Mouse (Mus musculus): ENCODE data around the gene Gimap8. TPM values are rescaled to one million over a fixed set of nuclear protein-coding genes. Genes with fewer than 3 reads are reported as not detected.

Gimap8 gene
- total and polyA plus RNA-seq, 3 experiments: 21.6 to 28.5 (median 27.5) TPM

GRCm38 (mm10) chr6:48665471-48665870, 18.4 kb downstream of the Gimap8 start:
- DNase-seq (ENCODE audit: extremely low read depth): no peak
- in situ Hi-C loops (cut with MboI; ENCODE audit: low pct_ligation_motif_present, low pct_unique_long_range_greater_than_20kb, low sequenced_read_pairs): no loop called here
- no peaks in the 10 kb centered on the region for H3K27me3 ChIP-seq (replicated peaks)
- H3K4me1 ChIP-seq (ENCODE audit: control insufficient read depth in 1 of 2, insufficient read depth in 2 of 2): peaks cover 11 to 55% of the 10 kb centered on the region in 2 experiments
- H3K9me3 ChIP-seq (replicated peaks; ENCODE audit: low read length): no peaks in the 10 kb centered on the region
- H3K4me2 ChIP-seq (ENCODE audit: insufficient read depth, low read depth, poor library complexity, severe bottlenecking): no peak overlapping the region
- H3K36me3 ChIP-seq (replicated peaks in 1 of 2; ENCODE audit: control insufficient read depth in 1 of 2, insufficient read depth in 1 of 2, low read length in 1 of 2): peaks cover 2 to 18% of the 10 kb centered on the region in 2 experiments
- no peak overlapping the region for H3K4me3 ChIP-seq (replicated peaks in 1 of 3; ENCODE audit: low read depth in 2 of 3, low read length in 2 of 3, poor library complexity in 1 of 3)
- H3K9ac ChIP-seq (ENCODE audit: insufficient read depth, low read depth): no peak overlapping the region
- H3K79me2 ChIP-seq (replicated peaks; ENCODE audit: control insufficient read depth, extremely low read depth, insufficient read depth, poor library complexity, severe bottlenecking): no peaks in the 10 kb centered on the region
- dilution Hi-C loops (cut with MboI; ENCODE audit: extremely low pct_ligation_motif_present, extremely low pct_unique_long_range_greater_than_20kb, low sequenced_read_pairs): no loop called here
- TF ChIP-seq MXI1 (IDR thresholded peaks at IDR 0.05; ENCODE audit: low read depth, low read length) (no peak), GABPA (IDR thresholded peaks at IDR 0.05; ENCODE audit: insufficient replicate concordance, low read depth, low read length) (no peak), IRF4 (IDR thresholded peaks at IDR 0.05; ENCODE audit: low read depth, low read length) (no peak), HCFC1 (IDR thresholded peaks at IDR 0.05; ENCODE audit: low read depth, low read length) (no peak), MAX (IDR thresholded peaks at IDR 0.05; ENCODE audit: low read length) (no peak), ZNF384 (IDR thresholded peaks at IDR 0.05; ENCODE audit: low read depth, low read length) (no peak), ZC3H11A (IDR thresholded peaks at IDR 0.05; ENCODE audit: low read depth, low read length) (no peak), CHD1 (IDR thresholded peaks at IDR 0.05; ENCODE audit: low read depth, low read length) (no peak), CHD2 (IDR thresholded peaks at IDR 0.05; ENCODE audit: low read length) (no peak), PAX5 (IDR thresholded peaks at IDR 0.05; ENCODE audit: low read length) (no peak), MYC (IDR thresholded peaks at IDR 0.05; ENCODE audit: low read depth, low read length) (no peak), JUND (conservative IDR thresholded peaks at IDR 0.05; ENCODE audit: low read depth, low read length) (no peak), EP300 (IDR thresholded peaks at IDR 0.05; ENCODE audit: low read length) (no peak)
- H3K27ac ChIP-seq (ENCODE audit: insufficient read depth, low read depth): no peak overlapping the region

- TF ChIP-seq MXI1 (IDR thresholded peaks at IDR 0.05; ENCODE audit: low read depth, low read length) (no peak), PAX5 (IDR thresholded peaks at IDR 0.05; ENCODE audit: low read length) (no peak), GABPA (IDR thresholded peaks at IDR 0.05; ENCODE audit: insufficient replicate concordance, low read depth, low read length) (no peak), CHD2 (IDR thresholded peaks at IDR 0.05; ENCODE audit: low read length) (no peak), ZMIZ1 (IDR thresholded peaks at IDR 0.05; ENCODE audit: low read depth, low read length) (no peak), ZKSCAN1 (IDR thresholded peaks at IDR 0.05; ENCODE audit: borderline replicate concordance, low read depth, low read length) (no peak), TCF12 (IDR thresholded peaks at IDR 0.05; ENCODE audit: low read depth, low read length) (no peak)
- no peaks in the 10 kb centered on the region for H3K27me3 ChIP-seq (replicated peaks)
- in situ Hi-C loops (cut with MboI; ENCODE audit: low pct_ligation_motif_present, low pct_unique_long_range_greater_than_20kb, low sequenced_read_pairs) (no loop called here), dilution Hi-C loops (cut with MboI; ENCODE audit: extremely low pct_ligation_motif_present, extremely low pct_unique_long_range_greater_than_20kb, low sequenced_read_pairs) (no loop called here)
- no peak overlapping the region for H3K9ac ChIP-seq (ENCODE audit: insufficient read depth, low read depth)
- no peak for DNase-seq (ENCODE audit: extremely low read depth)
- no peak overlapping the region for H3K4me3 ChIP-seq (replicated peaks in 1 of 3; ENCODE audit: low read depth in 2 of 3, low read length in 2 of 3, poor library complexity in 1 of 3)
- no peak overlapping the region for H3K4me2 ChIP-seq (ENCODE audit: insufficient read depth, low read depth, poor library complexity, severe bottlenecking)
- no peaks in the 10 kb centered on the region for H3K9me3 ChIP-seq (replicated peaks; ENCODE audit: low read length)
- H3K27ac ChIP-seq (ENCODE audit: insufficient read depth, low read depth): no peak overlapping the region
- H3K36me3 ChIP-seq (replicated peaks in 1 of 2; ENCODE audit: control insufficient read depth in 1 of 2, insufficient read depth in 1 of 2, low read length in 1 of 2): peaks cover 2 to 18% of the 10 kb centered on the region in 2 experiments
- no peaks in the 10 kb centered on the region for H3K79me2 ChIP-seq (replicated peaks; ENCODE audit: control insufficient read depth, extremely low read depth, insufficient read depth, poor library complexity, severe bottlenecking)
- H3K4me1 ChIP-seq (ENCODE audit: control insufficient read depth in 1 of 2, insufficient read depth in 2 of 2): peaks cover 11 to 55% of the 10 kb centered on the region in 2 experiments
These were observed 19.1 kb downstream of the Gimap8 start for GRCm38 (mm10) chr6:48666159-48666586.
